Mouse (Mus musculus) lung, postnatal 25 days (tissue): Measurements from ENCODE around the gene Immp2l.

Source experiments
- DNase-seq: peaks from one replicate; pipeline ENCODE4 v3.0.0; 2022; ENCODE audit warnings: low spot score

Gene Immp2l

DNA sequence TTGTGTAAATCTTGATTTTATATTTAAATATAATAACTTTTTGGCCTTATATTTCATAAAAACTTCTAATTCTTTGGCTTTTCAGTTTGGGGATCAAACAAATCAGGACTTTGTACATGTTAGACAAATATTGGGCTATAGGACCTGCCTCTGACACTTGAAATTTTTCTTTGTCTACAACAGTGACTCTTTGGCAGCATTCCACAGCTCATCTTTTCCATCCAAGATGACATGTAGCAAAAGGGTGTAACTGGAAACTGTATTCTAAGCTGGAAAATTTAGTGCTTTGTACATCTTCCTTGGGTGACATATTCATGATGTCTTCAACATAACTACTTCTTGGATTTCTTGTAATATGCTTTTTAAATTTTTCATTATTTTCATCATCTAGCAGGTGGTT is 404.9 kb downstream of the Immp2l start:
- no peak for DNase-seq

DNA sequence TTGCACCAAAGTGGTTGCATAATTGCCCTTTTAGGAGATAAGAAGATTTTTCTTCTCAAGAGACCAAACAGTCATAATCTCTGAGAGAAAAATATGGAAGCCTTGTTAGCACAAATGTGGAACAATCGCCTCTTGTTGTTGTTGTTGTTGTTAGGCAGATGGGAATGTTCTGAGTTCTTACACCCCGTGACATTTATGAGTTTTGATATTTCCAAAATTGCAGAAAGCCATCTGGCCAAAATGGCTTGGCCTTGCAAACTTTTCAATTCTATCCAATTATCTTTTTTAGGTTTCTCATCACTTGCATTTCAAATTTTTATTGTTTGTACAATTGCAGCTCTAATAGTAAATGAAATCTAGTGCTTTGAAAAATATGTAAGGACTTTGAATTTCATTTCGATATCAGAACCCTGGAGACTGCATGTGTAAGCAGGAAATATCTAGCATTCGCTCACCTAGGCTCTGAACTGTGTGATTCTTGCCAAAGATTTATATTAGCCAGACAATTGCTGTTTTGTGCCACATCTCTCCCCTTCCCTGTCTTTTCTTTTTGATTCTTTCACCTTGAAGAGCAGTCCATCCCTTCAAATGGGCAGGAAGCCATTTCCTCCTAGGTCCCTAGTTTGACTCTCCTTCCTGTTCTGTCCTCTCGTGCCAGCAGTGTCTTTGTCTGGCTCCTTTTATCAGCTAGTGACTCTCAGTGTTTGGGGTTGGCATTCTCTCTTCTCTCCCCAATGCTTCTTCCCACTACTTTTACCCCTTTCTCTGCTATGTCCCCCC is 412.5 kb downstream of the Immp2l start:
- no peak for DNase-seq

DNA sequence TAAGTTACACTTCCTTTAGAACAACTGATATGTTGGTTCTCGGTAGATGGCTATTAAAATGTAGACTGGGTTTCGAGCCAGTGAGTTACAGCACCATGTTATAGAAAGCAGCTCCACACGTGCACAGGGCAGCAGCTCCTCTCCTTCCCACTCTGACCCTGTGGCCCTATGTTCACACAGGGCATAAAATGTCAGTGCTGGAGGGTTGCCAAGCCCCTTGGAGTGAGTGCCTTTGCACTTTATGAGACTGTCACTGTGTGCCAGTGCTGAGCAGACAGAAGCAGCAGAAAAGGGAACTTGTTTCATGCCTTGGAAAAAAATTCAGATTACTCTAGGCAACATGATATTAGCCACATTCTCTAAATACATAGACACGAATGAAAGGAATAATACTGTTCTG is 414.6 kb downstream of the Immp2l start:
- peak; percentile 6 for DNase-seq

DNA sequence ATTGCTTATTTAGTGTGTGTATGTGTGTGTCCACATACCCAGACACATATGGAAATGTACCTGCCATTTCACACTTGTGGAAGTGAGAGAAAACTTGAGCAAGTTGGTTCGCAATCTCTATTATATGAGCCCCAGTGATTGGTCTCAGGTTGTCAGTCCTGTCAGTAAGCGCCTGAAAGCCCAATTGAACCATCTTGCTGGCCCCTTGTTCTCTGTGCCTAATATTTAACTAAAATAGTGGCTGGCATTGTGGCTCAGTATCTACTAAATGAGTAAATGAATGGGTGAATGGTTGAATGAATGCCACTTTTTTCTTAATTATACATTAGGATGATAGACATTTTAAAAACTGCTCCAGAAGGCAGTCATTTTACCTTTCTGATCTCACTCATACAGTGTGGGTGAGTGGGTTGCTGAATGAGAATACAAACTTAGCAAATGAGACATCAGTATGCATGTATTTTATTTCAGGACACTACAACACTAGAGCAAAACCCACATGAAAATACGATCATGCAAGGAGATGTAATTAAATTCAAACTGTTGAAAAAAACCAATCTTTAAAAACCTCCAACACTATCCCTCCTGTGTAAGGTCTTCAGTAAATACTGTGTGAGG is 444.6 kb downstream of the Immp2l start:
- DNase-seq: no peak

DNA sequence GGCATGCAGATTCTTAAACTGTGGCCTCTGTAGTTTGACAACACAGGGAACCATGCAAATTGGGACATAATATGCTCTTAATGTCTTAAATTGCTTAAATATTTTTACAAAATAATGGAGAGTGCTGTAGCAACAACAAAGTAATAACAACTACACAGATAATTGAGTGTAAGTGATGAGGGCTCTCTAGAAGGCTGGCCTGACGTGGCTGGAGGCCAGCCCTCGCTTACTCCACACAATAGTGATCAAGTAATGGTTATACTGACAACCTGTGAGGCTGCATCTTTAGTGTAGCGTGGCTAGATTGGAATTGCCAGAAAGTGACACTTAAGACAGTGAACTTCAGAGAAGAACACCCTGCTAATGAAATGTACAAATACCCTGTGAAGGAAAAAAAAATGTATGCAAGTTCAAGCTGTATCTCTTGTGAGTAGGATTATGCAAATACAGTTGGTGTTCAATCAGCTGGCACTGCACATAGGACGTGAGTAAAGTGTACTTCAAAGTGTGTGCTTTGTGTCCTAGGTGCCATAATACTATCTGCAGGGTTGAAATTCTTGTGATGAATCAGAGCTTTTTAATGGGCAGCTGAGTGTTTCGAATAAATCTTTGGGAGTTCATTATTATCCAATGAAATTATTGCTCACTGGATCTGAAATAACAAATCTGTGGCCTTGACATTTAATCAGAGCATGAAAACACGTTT is 445.4 kb downstream of the Immp2l start:
- no peak for DNase-seq

DNA sequence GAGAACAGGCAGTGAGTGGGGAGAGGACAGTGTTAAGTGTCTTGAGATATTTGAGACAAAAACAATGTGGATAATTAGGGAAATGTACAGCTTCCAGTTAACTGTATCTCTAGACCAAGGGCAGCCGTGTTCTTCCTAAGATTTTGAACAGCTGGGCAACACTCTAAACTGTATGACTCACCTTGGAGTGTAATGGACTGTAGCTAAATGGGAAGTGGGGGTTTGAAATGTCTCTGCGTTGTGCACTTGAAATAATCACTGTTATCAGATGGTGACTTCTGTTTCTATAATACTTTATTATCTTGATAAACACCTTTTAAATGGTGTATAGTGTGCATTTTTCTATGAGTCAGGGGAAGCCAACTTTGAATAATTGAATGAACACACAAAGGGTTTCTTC is 457.6 kb downstream of the Immp2l start:
- DNase-seq: no peak

DNA sequence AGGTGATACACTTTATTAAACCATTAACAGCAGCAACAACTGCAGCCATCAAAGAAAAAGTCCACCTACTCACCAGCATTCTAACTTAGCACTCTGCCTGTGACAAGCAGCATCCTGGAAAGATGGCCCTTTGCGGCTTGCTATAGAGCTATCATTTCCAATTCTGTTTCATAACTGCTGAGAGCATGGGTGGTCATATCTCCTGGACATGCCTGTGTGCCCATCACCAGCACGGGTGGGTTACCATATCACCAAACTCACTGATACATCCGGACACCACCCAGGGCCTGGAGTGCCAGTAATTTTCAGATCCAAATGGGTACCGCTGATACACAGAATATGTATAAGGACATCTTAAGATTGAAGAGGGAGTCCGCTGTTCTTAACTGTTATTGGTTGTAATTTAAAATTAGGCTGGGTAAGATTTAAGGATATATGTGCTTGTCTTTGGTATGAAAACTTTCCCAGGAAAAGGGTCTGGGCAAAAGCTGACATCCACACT is 459.3 kb downstream of the Immp2l start:
- no peak for DNase-seq

DNA sequence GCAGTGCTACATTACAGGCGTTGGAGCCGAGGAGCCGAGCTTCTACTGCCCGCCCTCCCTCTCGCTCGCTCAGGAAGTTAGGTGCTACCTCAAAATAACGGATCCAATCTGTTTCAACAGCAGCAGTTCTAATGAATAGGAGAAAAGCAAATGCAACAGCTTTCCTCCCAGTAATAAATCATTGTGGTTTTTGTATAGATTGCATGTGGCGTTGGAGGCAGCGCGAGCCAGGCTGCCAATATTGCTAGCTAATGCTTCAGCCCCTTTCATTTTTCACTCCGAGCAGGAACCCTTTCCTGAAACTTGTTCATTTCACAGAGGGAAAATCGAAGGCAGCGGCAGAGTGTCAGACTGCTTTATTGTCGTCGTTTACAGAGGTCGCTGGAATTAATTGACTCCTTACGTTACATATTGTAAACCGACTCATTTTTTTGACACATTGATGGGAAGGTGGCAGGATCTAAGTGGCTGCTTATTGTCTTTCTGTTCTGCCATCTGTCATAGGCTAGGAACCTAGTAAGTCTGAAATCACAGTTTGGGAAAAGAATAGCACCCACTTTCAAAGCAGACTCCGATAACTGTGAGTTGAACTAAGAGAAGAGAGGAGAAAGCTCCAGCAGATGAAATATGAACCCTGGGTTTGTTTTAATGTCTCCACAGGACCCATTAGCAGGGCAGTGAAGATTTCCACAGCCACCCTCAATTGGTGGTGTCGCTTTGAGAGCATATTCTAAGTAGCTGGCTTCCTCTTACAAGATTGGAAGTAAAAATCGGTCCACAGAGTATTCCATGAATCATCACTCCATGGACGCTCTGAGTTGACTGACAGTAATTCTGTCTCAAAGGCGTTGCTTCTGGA is 459.9 kb downstream of the Immp2l start:
- no peak for DNase-seq

DNA sequence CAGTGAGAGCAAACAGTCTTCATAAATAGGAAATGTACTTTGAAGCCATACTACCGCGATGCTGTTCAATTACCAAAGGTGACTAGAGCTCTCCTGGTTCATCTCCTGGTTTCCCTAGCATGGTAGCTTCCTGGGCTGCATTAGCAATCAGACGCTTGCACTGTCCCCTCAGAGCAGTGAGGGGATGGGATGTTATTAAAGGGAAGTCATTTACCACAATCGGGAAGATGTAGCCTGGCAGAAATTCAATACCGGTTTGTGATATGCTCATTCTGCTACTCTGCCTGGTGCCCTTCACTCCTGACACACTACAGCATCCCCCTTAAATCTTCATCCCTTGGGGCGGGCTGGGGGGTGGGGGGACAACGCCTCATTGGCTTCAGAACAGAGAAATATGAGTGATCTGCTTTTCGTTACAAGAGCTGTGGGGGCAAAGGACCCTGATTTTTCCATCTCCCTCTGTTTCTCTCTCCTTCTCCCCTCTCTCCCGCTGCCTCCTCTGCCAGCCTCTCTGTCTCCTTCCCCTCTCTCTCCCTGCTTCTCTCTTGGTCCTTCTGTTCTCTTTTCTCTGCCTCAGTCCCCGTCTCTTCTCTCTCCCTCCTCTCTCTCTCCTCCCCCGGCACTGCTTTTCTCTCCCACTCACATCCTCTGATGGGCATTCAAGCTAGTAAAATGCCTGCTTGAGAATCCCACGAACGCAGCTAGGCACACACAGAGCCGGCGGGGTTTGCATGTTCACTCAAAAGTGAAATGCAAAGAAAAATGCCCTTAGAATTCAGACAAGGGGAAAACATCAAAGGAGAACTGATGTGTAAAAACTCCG is 461.0 kb downstream of the Immp2l start:
- DNase-seq: no peak

DNA sequence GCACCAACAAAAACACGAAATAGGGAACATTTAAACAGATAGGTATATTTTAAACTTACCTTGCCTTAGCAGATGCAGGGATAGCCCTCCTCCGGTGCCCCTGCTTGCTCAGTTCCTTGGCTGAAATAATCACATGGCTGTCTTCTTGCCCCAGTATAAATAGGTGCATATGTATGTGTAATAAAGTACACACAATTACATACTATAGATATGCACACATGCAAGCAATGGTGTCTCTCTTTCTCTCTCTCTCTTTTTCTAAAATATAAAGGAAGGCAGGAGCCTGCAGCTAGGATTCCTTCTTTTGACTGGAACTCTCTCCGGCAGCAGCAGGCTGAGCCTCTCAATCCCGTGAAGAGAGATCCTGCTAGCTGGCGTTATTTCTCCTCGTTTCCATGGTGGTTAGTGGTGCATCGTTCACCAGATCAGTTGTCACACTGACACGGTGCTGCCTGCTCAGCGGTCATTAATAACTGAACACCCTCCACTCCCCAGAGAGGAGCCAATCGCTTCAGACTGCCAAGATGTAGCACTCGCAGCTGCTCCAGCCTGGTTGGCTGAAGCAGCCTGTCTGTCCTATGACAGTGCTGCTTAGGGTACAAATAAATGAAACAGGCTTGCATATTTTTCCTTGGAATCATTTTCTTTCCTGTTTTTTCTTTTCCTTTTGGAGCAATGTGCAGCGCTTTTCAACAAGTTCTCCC is 461.8 kb downstream of the Immp2l start:
- DNase-seq: peak; percentile 51

DNA sequence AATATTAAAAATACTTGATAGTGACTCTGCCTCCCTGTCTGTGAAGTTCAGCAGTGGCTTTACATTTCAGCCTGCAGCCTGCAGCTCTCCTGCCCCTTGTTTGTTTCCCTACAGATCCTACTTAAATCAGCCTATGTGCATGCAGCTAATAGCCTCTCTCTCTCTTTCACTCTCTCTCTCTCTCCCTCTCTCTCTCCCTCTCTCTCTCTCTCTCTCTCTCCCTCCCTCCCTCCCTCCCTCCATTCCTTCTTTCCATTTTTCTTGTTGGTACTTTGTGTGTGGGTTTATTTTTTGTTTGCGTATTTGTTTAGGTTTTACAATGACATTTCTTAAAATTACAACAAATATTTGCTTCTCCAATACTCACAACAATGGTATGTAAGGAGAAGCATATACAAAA is 462.4 kb downstream of the Immp2l start, which contains the start of gene Lrrn3:
Gene Lrrn3, minus strand, starts transcription at position 101 of the 400 bp plus-strand sequence.
- no peak for DNase-seq

DNA sequence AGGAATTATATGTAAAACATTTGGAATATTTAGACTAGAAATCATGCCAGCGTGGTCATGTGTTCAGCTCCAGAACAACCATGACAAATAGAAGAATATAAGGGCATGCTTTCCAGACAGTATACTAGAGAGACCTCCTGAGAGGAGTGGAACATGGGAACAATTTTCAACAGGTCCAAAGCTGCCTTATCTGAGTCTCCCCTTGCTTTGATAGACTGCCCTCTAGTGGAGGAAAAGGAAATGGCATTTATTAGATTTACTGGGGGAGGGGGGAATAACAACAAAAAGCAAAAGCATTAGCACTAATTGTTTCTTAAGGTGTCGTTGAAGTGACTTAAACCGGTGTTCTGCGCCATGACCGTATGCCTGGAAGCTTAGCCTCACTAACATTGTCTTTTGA is 463.1 kb downstream of the Immp2l start:
- peak; percentile 70 for DNase-seq

DNA sequence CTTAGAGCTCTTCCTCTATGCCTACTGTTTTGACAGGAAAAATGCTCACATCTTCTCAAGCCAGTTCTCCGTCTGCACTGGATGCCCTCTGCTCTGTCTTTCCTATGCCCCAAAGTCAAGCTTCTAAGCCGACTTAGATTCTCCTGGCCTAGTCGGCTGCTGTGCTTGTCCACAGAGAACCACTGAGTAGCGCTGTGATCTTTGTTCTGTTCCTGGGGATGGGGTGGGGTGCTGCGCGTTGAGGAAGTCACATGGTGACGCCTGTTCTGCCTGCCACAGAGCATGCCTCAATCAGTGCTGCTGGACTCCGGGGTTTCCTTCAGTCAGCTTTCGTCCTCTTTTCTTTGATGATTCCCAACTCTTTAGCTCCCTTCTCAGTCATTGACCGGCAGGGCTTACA is 470.7 kb downstream of the Immp2l start:
- DNase-seq: peak; percentile 22

DNA sequence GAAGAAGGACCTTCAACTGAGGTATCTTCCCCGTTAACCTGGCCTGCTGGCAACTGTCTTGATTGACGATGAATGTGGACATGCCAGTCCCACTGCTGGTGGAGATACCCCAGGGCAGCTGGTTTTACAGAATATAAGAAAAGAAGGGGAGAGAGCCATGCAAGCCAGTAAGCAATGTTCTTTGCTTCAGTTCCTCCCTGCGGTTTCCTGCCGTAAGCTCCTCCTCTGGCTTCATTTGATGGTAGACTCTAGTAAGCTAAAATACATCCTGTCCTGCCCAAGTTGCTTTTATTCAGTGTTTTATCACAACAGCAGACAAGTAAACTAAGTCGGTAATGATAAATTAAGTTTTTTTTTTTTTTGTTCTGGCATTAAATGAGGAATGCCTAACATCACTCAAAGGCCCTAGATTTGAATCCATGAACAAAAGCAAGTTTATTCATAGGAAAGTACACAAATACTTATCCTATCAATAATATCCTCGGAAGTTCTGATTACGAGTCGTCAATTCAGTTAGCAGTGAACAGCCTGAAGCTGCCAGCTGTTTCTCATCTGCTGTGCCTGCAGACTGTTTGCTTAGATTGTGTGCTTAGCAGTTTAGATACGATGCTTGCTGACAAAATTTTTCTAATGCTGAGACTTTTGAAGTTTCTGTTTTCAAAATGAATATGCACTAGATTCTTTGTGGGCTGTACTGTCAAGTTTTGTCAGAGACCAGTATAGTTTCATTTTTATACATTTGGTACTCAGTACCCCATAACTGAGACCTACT is 476.3 kb downstream of the Immp2l start:
- peak; percentile 21 for DNase-seq

DNA sequence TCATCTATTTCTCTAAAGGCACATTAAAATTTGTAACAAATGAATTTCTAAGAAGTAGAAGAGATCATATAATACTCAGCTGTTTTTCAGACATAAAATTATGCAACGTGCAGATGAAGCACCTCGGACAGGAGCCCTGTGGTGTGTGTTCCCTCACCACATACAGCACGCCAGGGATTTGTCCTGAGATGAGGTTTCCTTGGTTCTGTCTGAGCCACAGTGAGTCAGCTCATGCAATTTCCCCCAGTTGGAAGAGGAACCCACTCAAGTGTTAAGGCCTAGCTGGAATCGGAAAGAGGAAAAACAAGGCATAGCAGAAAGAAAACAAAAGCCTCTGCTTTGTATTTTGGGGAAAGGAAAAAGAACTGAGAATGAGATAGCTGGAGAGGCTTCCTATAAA is 484.7 kb downstream of the Immp2l start:
- no peak for DNase-seq

DNA sequence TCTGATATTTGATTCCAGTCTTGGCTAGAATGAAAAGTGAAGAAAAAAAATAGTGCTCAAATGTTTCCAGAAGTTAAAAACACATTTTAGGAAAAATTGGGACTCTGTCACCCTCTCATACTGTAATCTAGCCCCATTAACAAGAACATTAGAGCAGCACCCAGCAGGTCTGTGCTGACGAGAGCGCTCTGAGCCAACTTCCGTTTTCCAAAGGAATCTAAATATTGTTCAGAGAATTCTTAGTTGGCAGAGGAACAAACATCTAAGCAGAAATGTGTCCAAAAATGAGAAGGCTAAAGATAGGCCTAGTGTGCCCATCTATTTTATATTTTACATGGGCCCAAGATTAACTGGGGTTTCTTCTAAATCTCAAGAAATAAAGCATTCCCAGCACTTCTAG is 486.7 kb downstream of the Immp2l start:
- DNase-seq: peak; percentile 9

DNA sequence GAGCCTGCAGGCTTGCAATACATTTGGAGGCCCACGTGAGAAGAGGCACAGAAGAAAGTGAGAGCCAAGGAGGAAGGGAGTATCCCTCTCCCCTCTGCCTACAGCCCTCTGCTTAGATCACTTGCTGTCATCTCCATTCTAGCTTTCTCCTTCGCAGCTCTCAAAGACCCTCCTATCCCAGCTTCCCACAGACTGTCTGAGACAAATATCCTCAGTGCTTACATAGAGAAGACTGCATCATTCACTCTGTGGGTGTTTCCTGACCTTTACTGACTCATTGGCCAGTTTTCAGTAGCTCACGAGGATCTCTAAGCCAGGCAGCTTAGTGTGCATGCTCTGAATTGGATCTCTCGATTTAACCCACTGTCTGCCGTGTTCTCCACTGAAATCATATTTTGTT is 495.0 kb downstream of the Immp2l start:
- no peak for DNase-seq

DNA sequence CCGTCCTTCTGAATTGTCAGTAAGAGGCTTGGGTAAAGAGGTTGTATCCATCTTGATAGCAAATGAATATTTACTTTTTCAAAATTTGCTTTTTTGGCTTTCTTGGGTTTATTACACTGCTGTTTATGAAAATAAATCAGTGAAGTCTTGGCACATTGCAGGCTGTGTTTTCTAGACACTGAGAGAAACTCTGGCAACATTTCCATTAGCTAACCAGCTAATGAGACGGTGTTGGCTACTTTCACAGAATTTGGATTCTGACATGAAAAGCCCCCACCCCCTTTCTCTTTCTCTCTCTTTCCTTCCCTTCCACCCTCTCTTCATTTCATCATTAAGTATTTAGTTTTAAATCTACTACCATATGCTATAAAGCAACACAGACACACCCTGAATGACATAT is 496.4 kb downstream of the Immp2l start:
- no peak for DNase-seq

DNA sequence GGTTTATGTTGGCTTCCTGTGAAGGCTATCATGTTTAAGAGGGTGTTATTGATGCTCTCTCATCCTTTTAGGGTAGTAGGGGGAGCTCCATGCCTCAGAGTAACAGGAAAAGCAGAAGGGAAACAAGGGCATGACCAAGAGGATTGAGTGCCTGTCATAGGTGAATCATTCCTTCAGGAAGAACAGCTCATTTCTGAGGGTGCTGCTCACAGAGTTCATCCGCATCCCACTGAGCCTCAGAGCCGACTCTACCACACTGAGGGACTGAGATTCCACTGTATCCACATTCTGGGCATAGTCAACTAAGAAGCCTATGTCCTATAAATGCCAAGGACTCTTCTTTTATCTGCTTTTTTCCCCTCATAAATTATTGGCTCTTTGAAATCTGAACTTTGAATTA is 497.8 kb downstream of the Immp2l start:
- no peak for DNase-seq

DNA sequence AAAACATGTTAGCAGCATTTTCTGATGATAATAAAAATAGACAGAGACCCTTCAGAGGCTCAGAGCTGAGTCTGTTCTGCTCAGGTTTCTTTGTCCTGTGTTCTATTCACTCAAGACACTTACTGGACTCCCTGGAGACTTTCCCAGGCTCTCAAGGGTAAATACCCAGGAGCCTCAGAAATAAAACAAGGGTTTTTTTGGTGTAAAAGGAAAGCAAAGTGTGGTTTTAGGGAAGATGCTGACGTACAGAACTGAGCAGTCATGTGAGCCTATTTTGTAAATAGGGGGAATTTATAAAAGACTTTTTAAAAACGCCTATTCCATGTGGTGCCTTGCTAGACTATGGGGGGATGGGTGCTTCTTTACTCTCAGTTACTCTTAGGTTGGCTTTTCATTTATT is 502.8 kb downstream of the Immp2l start:
- no peak for DNase-seq
